Mouse (Mus musculus) retina, postnatal 1 day (tissue): ENCODE results near the gene Olfr873.
"Not testable (repeated sequence)": the region's sequence is repeated elsewhere in the genome, so short reads cannot be mapped to it uniquely, and the experiment has no call there.

Experiments used
- DNase-seq: peaks from one replicate; pipeline ENCODE4 v3.0.0-alpha.2; 2012

The Olfr873 gene

DNA sequence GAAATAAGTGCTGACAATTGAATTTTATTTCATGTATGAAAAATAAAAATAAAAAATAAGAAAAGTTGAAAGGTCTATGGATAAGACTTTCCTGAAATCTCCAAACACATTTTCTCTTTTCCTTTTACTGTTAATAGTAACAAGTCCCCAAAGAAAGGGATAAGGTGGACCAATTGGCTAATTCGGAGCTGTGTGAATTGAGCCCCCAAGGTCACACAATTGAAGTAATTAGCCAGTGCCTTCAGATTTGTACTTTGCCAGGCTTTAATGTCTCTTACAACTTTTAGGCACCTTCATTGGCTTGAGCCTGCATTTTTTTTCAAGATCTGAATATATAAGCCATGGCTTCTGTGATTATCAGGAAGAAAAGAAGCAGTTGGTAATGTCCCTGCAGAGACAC is at the start of gene Olfr873:
Gene Olfr873 (plus strand): TSS at position 301 of the 400 bp plus-strand sequence.
- DNase-seq, result no peak

DNA sequence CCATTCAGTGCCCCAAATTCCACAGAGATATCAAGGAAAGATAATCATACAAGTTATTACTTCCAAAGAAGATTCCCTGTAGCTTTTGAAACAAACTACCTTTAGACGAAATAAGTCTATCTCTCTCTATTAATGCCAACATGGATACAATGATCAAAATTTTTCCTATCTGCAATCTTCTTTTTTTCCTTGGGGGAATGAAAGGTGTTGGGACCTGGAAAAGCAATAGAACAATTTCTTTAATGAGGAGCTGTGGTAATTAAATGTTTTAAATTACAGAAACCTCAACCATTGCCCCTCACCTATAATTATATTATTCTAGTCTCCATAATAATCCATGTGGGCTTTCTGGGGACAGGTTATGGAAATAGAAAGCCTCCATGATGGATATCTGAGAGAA is 16.3 kb upstream of the Olfr873 start, which contains the start of gene Olfr39:
Gene Olfr39 (plus strand): TSS at position 301 of the 400 bp plus-strand sequence.
- no peak for DNase-seq

DNA sequence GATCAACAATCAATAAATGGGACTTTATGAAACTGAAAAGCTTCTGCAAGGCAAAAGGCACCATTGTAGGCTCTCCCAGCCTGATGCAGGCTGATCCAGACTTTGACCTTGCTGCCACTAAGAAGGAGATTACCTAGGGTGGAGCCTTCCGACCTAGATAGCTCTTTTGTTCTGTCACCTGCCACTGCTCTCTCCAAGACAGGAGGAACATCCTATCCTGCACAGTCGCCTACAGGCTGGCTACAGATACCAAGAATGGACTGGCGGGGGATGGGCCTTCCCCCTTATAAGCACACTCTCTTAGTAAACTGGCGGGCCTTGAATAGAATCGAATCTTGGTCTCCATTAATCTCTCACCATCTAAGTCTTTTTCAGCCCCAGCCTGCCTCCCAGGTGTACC is 2.8 kb upstream of the Olfr873 start:
- DNase-seq, result not testable (repeated sequence)

DNA sequence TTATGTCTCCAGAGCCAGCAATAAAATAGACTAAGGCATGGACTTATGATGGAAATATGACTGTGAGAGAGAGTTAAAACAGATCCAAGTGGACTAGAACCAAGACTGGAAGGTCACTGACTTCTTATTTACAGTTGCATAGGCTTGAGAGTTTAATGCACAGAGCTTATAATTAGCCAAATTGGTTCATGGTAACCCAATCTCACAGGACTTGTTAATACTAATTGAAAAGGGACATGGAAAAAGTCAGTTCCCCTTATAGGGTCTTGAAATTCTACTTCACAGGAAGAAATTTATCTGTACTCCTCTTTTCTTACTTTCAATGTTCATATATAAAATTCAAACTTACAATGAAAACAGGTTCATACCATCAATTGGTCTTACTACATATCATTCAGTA is 37.7 kb downstream of the Olfr873 start, which contains the start of gene Olfr18:
Gene Olfr18 (minus strand): TSS at position 101 of the 400 bp plus-strand sequence.
- no peak for DNase-seq

DNA sequence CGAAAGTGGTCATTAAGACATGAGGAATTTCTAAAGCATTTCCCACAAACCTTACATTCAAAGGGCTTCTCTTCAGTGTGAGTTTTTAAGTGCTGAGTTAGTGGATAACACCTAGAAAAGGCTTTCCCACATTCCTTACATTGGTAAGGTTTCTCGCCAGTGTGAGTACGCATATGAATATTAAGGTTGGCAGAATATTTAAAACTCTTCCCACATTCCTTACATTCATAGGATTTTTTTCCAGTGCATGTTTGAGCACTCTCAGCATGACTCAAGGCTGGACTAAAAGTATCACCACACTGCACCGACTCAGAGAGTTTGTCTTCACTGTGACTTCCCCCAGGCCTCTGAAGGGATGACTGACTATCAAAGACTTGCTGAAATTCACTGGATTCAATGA is 50.2 kb downstream of the Olfr873 start:
- no peak for DNase-seq
